Mouse (Mus musculus): ENCODE measurements around the gene Lelp1. TPM values are rescaled to one million over a fixed set of nuclear protein-coding genes. Genes with fewer than 3 reads are reported as not detected.

Lelp1 gene
- not detected in 2 replicates for polyA plus RNA-seq (2014; fragmentation: Nextera tagmentation; extraction: Ambion mirVana)

- no peaks in the 10 kb centered on the region for H3K27me3 ChIP-seq (ENCODE audit: control insufficient read depth, insufficient read depth, low read length)
- no peaks in the 10 kb centered on the region for H3K4me1 ChIP-seq (ENCODE audit: control insufficient read depth, insufficient read depth, low read length)
- no peak within 1 kb of the TSS for H3K4me3 ChIP-seq (ENCODE audit: low read depth, low read length)
- no peak within 1 kb of the TSS for H3K27ac ChIP-seq (ENCODE audit: low read depth, low read length)
- no peak within 1 kb of the TSS for H3K9ac ChIP-seq (ENCODE audit: low read length)
- ATAC-seq (ENCODE audit: insufficient read depth, low FRiP score, low TSS enrichment) (no peak), DNase-seq (ENCODE audit: low spot score) (no peak)
- no peaks in the 10 kb centered on the region for H3K36me3 ChIP-seq (ENCODE audit: control insufficient read depth, insufficient read depth, low read length)
- H3K9me3 ChIP-seq (ENCODE audit: control insufficient read depth, low read length): no peaks in the 10 kb centered on the region
- H3K4me2 ChIP-seq (ENCODE audit: low read depth): no peak within 1 kb of the TSS
- 64% methylated on average over 1 of the region's 1 CpGs for WGBS
Observed at GRCm38 (mm10) chr3:92142644-92143043, at the start of gene Lelp1. Gene Lelp1, minus strand, starts transcription at chr3:92142744.

DNA sequence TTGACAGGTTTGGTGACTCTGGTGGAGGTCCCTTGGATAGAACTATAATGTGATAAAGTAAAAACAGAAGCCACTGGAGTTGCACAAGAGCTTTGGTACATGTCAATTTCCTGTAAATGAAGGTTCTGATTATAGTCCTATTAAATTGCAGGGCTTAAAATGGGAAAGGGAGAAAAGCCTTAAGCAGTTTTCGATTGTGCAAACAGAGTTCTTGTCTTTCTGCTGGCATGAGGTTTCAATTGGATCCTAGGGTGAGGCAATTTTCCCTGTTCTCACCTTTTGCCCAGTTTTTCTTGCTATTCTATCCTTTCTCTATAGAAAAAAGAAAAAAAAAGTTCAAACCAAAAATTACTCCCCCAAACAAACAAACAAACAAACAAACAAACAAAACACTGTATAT lies 34.3 kb upstream of the Lelp1 start:
- WGBS: 81% methylated on average over 1 of the region's 1 CpGs
- no peak overlapping the region for H3K4me3 ChIP-seq (ENCODE audit: low read depth, low read length)
- ATAC-seq (ENCODE audit: insufficient read depth, low FRiP score, low TSS enrichment) (no peak), DNase-seq (ENCODE audit: low spot score) (no peak)
- no peaks in the 10 kb centered on the region for H3K4me1 ChIP-seq (ENCODE audit: control insufficient read depth, insufficient read depth, low read length)
- no peak overlapping the region for H3K27ac ChIP-seq (ENCODE audit: low read depth, low read length)
- no peaks in the 10 kb centered on the region for H3K9me3 ChIP-seq (ENCODE audit: control insufficient read depth, low read length)
- H3K4me2 ChIP-seq (ENCODE audit: low read depth): no peak overlapping the region
- H3K27me3 ChIP-seq (ENCODE audit: control insufficient read depth, insufficient read depth, low read length): no peaks in the 10 kb centered on the region
- no peaks in the 10 kb centered on the region for H3K36me3 ChIP-seq (ENCODE audit: control insufficient read depth, insufficient read depth, low read length)
- H3K9ac ChIP-seq (ENCODE audit: low read length): no peak overlapping the region

- Histone ChIP-seq H3K36me3 (ENCODE audit: control insufficient read depth, insufficient read depth, low read length) (no peaks in the 10 kb centered on the region), H3K4me3 (ENCODE audit: low read depth, low read length) (no peak overlapping the region), H3K27me3 (ENCODE audit: control insufficient read depth, insufficient read depth, low read length) (no peaks in the 10 kb centered on the region), H3K27ac (ENCODE audit: low read depth, low read length) (no peak overlapping the region), H3K9ac (ENCODE audit: low read length) (no peak overlapping the region), H3K9me3 (ENCODE audit: control insufficient read depth, low read length) (no peaks in the 10 kb centered on the region), H3K4me1 (ENCODE audit: control insufficient read depth, insufficient read depth, low read length) (no peaks in the 10 kb centered on the region), H3K4me2 (ENCODE audit: low read depth) (no peak overlapping the region)
- DNase-seq (ENCODE audit: low spot score): no peak
- no peak for ATAC-seq (ENCODE audit: insufficient read depth, low FRiP score, low TSS enrichment)
- WGBS: 81% methylated on average over 3 of the region's 3 CpGs
Observed at GRCm38 (mm10) chr3:92169847-92170246, 27.3 kb upstream of the Lelp1 start.

GRCm38 (mm10) chr3:92153322-92153721 lies 10.8 kb upstream of the Lelp1 start:
- no peak overlapping the region for H3K27ac ChIP-seq (ENCODE audit: low read depth, low read length)
- H3K4me1 ChIP-seq (ENCODE audit: control insufficient read depth, insufficient read depth, low read length): no peaks in the 10 kb centered on the region
- no peaks in the 10 kb centered on the region for H3K27me3 ChIP-seq (ENCODE audit: control insufficient read depth, insufficient read depth, low read length)
- DNase-seq (ENCODE audit: low spot score) (peak; percentile 59), ATAC-seq (ENCODE audit: insufficient read depth, low FRiP score, low TSS enrichment) (no peak)
- no peak overlapping the region for H3K9ac ChIP-seq (ENCODE audit: low read length)
- H3K36me3 ChIP-seq (ENCODE audit: control insufficient read depth, insufficient read depth, low read length): no peaks in the 10 kb centered on the region
- H3K4me2 ChIP-seq (ENCODE audit: low read depth): no peak overlapping the region
- no peaks in the 10 kb centered on the region for H3K9me3 ChIP-seq (ENCODE audit: control insufficient read depth, low read length)
- H3K4me3 ChIP-seq (ENCODE audit: low read depth, low read length): no peak overlapping the region

- DNase-seq (ENCODE audit: low spot score): peak; percentile 70
- Histone ChIP-seq H3K9ac (ENCODE audit: low read length) (no peak overlapping the region), H3K4me1 (ENCODE audit: control insufficient read depth, insufficient read depth, low read length) (no peaks in the 10 kb centered on the region), H3K4me2 (ENCODE audit: low read depth) (no peak overlapping the region), H3K9me3 (ENCODE audit: control insufficient read depth, low read length) (no peaks in the 10 kb centered on the region), H3K27me3 (ENCODE audit: control insufficient read depth, insufficient read depth, low read length) (no peaks in the 10 kb centered on the region), H3K36me3 (ENCODE audit: control insufficient read depth, insufficient read depth, low read length) (no peaks in the 10 kb centered on the region), H3K27ac (ENCODE audit: low read depth, low read length) (no peak overlapping the region), H3K4me3 (ENCODE audit: low read depth, low read length) (no peak overlapping the region)
- 25% methylated on average over 8 of the region's 8 CpGs for whole genome bisulfite sequencing
- ATAC-seq (ENCODE audit: insufficient read depth, low FRiP score, low TSS enrichment): peak; percentile 79
Observed at GRCm38 (mm10) chr3:92150631-92151277, 8.2 kb upstream of the Lelp1 start.

DNA sequence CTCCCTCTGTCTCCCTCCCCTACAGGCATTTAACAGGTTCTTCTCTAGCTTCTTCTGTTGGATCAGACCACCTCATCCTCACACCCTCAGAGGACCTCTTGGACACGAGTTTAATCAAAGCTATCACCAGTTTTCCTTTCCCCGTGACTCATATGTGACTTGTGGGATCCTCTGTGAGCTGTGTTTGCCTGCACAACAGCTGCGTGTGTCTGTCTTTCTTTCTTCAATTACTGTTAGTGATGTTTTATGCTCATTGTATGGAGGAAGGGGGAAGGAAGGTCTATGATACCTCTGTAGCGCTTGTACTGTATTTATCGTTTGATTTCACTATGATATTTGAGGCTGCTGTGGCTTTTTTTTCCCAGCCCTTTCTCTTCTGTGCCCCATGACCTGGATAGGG lies 5.4 kb upstream of the Lelp1 start:
- Histone ChIP-seq H3K27me3 (ENCODE audit: control insufficient read depth, insufficient read depth, low read length) (no peaks in the 10 kb centered on the region), H3K4me3 (ENCODE audit: low read depth, low read length) (no peak overlapping the region), H3K9me3 (ENCODE audit: control insufficient read depth, low read length) (no peaks in the 10 kb centered on the region), H3K4me1 (ENCODE audit: control insufficient read depth, insufficient read depth, low read length) (no peaks in the 10 kb centered on the region), H3K36me3 (ENCODE audit: control insufficient read depth, insufficient read depth, low read length) (no peaks in the 10 kb centered on the region), H3K9ac (ENCODE audit: low read length) (no peak overlapping the region), H3K27ac (ENCODE audit: low read depth, low read length) (no peak overlapping the region), H3K4me2 (ENCODE audit: low read depth) (no peak overlapping the region)
- ATAC-seq (ENCODE audit: insufficient read depth, low FRiP score, low TSS enrichment) (no peak), DNase-seq (ENCODE audit: low spot score) (no peak)
- WGBS: 71% methylated on average over 5 of the region's 5 CpGs

DNA sequence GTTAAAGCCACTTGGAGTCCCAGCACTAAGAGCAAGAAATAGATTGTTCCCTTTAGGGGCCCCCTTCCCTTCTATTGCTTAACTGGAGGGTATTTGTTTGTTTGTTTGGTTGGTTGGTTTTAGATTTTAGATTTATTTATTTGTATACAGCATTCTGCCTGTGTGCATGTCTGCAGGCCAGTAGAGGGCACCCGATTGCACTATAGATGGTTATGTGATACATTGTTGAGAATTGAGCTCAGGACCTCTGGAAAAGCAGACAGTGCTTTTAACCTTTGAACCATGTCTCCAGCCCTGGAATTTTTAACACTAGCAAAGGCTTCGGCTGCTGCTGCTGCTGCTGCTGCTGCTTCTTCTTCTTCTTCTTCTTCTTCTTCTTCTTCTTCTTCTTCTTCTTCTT lies 4.9 kb upstream of the Lelp1 start:
- H3K4me1 ChIP-seq (ENCODE audit: control insufficient read depth, insufficient read depth, low read length): no peaks in the 10 kb centered on the region
- WGBS: 46% methylated on average over 2 of the region's 2 CpGs
- DNase-seq (ENCODE audit: low spot score) (no peak), ATAC-seq (ENCODE audit: insufficient read depth, low FRiP score, low TSS enrichment) (no peak)
- H3K9me3 ChIP-seq (ENCODE audit: control insufficient read depth, low read length): no peaks in the 10 kb centered on the region
- H3K9ac ChIP-seq (ENCODE audit: low read length): no peak overlapping the region
- no peaks in the 10 kb centered on the region for H3K36me3 ChIP-seq (ENCODE audit: control insufficient read depth, insufficient read depth, low read length)
- no peak overlapping the region for H3K4me2 ChIP-seq (ENCODE audit: low read depth)
- H3K27me3 ChIP-seq (ENCODE audit: control insufficient read depth, insufficient read depth, low read length): no peaks in the 10 kb centered on the region
- no peak overlapping the region for H3K27ac ChIP-seq (ENCODE audit: low read depth, low read length)
- H3K4me3 ChIP-seq (ENCODE audit: low read depth, low read length): no peak overlapping the region

GRCm38 (mm10) chr3:92123847-92124246 lies 18.7 kb downstream of the Lelp1 start, which contains the start of gene Prr9:
Gene Prr9, minus strand, starts transcription at chr3:92123947.
- Histone ChIP-seq H3K36me3 (ENCODE audit: control insufficient read depth, insufficient read depth, low read length) (no peaks in the 10 kb centered on the region), H3K4me3 (ENCODE audit: low read depth, low read length) (no peak within 1 kb of the TSS)
- 79% methylated on average over 5 of the region's 5 CpGs for WGBS

GRCm38 (mm10) chr3:92120902-92121301 lies 21.6 kb downstream of the Lelp1 start:
- H3K4me2 ChIP-seq (ENCODE audit: low read depth): no peak overlapping the region
- H3K36me3 ChIP-seq (ENCODE audit: control insufficient read depth, insufficient read depth, low read length): no peaks in the 10 kb centered on the region
- 84% methylated on average over 3 of the region's 3 CpGs for WGBS
- H3K9ac ChIP-seq (ENCODE audit: low read length): no peak overlapping the region
- no peak overlapping the region for H3K27ac ChIP-seq (ENCODE audit: low read depth, low read length)
- no peak overlapping the region for H3K4me3 ChIP-seq (ENCODE audit: low read depth, low read length)
- DNase-seq (ENCODE audit: low spot score): no peak
- no peaks in the 10 kb centered on the region for H3K4me1 ChIP-seq (ENCODE audit: control insufficient read depth, insufficient read depth, low read length)
- no peaks in the 10 kb centered on the region for H3K27me3 ChIP-seq (ENCODE audit: control insufficient read depth, insufficient read depth, low read length)
- no peak for ATAC-seq (ENCODE audit: insufficient read depth, low FRiP score, low TSS enrichment)
- H3K9me3 ChIP-seq (ENCODE audit: control insufficient read depth, low read length): no peaks in the 10 kb centered on the region

More at GRCm38 (mm10) chr3:92123847-92124246, 18.7 kb downstream of the Lelp1 start, which contains the start of gene Prr9:
- H3K9me3 ChIP-seq (ENCODE audit: control insufficient read depth, low read length): no peaks in the 10 kb centered on the region
- H3K27me3 ChIP-seq (ENCODE audit: control insufficient read depth, insufficient read depth, low read length): no peaks in the 10 kb centered on the region
- no peaks in the 10 kb centered on the region for H3K4me1 ChIP-seq (ENCODE audit: control insufficient read depth, insufficient read depth, low read length)
- no peak within 1 kb of the TSS for H3K27ac ChIP-seq (ENCODE audit: low read depth, low read length)
- H3K4me2 ChIP-seq (ENCODE audit: low read depth): no peak within 1 kb of the TSS
- no peak for DNase-seq (ENCODE audit: low spot score)
- H3K9ac ChIP-seq (ENCODE audit: low read length): no peak within 1 kb of the TSS
- no peak for ATAC-seq (ENCODE audit: insufficient read depth, low FRiP score, low TSS enrichment)
